In the genomic region with DNA sequence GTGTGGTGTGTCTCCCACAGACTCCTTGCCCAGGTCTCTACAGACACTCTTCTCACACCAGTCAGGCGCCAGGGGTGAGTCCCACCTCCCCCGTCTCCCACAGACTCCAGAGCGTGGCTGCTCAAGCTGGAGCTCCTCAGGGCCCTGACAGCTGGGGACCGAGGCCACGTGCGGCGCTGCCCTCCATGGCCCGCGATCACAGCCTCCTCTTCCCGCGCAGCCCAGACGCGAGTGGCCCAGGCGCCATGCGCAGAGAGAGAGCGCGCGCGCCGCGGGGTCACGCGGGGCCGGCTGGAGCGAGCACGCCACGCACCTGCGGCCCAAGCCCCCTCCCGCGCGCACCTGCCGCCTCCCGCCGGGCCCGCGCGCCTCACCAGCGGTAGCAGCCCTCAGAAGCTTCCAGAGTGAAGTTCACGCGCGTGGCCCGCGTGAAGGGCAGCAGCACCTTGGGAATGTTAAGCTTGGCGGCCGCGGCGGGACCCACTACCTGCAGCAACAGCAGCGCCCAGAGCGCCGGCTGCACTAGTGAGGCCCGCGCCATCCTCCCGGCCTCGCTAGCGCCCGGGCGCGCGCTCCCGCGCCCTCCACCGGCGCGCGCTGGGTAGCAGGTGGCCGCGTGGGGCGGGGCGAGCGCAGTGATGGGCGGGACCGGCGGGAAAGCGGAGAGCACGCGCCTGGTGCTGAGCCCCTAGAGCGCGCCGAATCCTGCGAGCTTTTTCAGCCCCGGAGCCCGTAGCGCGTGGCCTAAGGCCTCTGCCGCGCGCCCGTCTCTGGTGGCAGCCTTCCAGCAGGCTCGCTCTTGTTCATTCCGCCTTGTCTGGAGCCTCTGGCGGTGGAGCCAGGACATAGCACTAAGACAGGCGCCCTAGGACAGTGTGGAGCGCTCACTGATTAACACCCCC, we compare ENCODE assay signal across 8 mouse cellular contexts. TPM values are rescaled to one million over a fixed set of nuclear protein-coding genes. Genes with fewer than 3 reads are reported as not detected.
DNase-seq lines count a peak whose midpoint lies in the region; ATAC-seq lines count a peak whose summit lies in the region.

TSS of gene Nup210 (minus strand) at position 586 of the 902 bp plus-strand sequence.

- H3K27ac ChIP-seq in intestine, embryonic 15.5 days = peak within 1 kb of the TSS; percentile 58; the same call in 1 of the 2 replicates
- H3K27ac ChIP-seq in midbrain, embryonic 10.5 days (replicated peaks) = peak within 1 kb of the TSS; percentile 90

- no peaks in the 10 kb centered on the region for H3K27me3 ChIP-seq in intestine, embryonic 15.5 days (replicated peaks)
- peaks cover 28% of the 10 kb centered on the region for H3K27me3 ChIP-seq in midbrain, embryonic 10.5 days (ENCODE audit: low read depth, poor library complexity, severe bottlenecking)

- no peaks in the 10 kb centered on the region for H3K36me3 ChIP-seq in intestine, embryonic 15.5 days
- peaks cover 8% of the 10 kb centered on the region; the same call in 1 of the 2 replicates for H3K36me3 ChIP-seq in midbrain, embryonic 10.5 days

- intact Hi-C loops in gastrocnemius, postnatal 36 days (cut with DNase I) = loop anchor here (5.0 kb wide), 1 partner anchor 34 kb away; no protein-coding TSS in a partner anchor
- intact Hi-C loops in left cerebral cortex, postnatal 25 days (cut with DNase I) = loop anchor here (1.0 to 10.0 kb wide), 3 partner anchors 40 to 512 kb away; partner anchors contain the start of gene Slc41a3

- H3K4me1 ChIP-seq in intestine, embryonic 15.5 days (replicated peaks) = peaks cover 26% of the 10 kb centered on the region
- H3K4me1 ChIP-seq in midbrain, embryonic 10.5 days = peaks cover 38% of the 10 kb centered on the region

- H3K4me3 ChIP-seq in intestine, embryonic 15.5 days (replicated peaks) = peak within 1 kb of the TSS; percentile 70
- H3K4me3 ChIP-seq in midbrain, embryonic 10.5 days = peak within 1 kb of the TSS; percentile 64

- ATAC-seq in intestine, embryonic 15.5 days = peak; percentile 97

- WGBS in intestine, embryonic 15.5 days = under 1% methylated on average over 84 of the region's 93 CpGs
- under 1% methylated on average over 91 of the region's 93 CpGs for WGBS in midbrain, embryonic 10.5 days

- peak within 1 kb of the TSS; percentile 72 for H3K9ac ChIP-seq in intestine, embryonic 15.5 days

- no peaks in the 10 kb centered on the region for H3K9me3 ChIP-seq in intestine, embryonic 15.5 days
- H3K9me3 ChIP-seq in midbrain, embryonic 10.5 days (replicated peaks) = no peaks in the 10 kb centered on the region

- DNase-seq in adrenal gland, adult 18-20 months (ENCODE audit: low spot score in 2 of 2) = peak; percentile 90
- DNase-seq in embryo, embryonic 11 days = peak; percentile 95
- peak; percentile 88 to 89 for DNase-seq in gastrocnemius, postnatal 36 days
- peak; percentile 93 to 97 for DNase-seq in left cerebral cortex, postnatal 25 days (ENCODE audit: low spot score in 2 of 2)
- DNase-seq in midbrain, embryonic 10.5 days (ENCODE audit: low spot score) = peak; percentile 92
- peak; percentile 99 for DNase-seq in right cerebral cortex, postnatal 4 days
- no peak for DNase-seq in adipocyte (ENCODE audit: low spot score)

- H3K4me2 ChIP-seq in intestine, embryonic 15.5 days (replicated peaks) = peak within 1 kb of the TSS; percentile 99

RNA-seq across cellular contexts. Expression of gene Nup210, which starts in this region (rescaled TPM):
- total RNA-seq in adrenal gland, adult 18-20 months (2021) = 1 to 10 TPM; 3.9 to 4.6 TPM
- total RNA-seq in gastrocnemius, postnatal 36 days (2021) = 10 to 100 TPM; 21.1 to 26.3 TPM
- 18.2 and 19.4 TPM in 2 replicates for polyA plus RNA-seq in intestine, embryonic 15.5 days (2015; fragmentation: Nextera tagmentation; extraction: Ambion mirVana)
- total RNA-seq in left cerebral cortex, postnatal 25 days (2021) = 10 to 100 TPM; 26.5 to 28.9 TPM
- polyA plus RNA-seq in midbrain, embryonic 10.5 days (2016; fragmentation: Nextera tagmentation; extraction: Ambion mirVana) = 26.2 and 29.7 TPM in 2 replicates
